Mouse (Mus musculus) frontal cortex, adult 2 months (tissue): ENCODE results near the gene Cldn18. TPM values are rescaled to one million over a fixed set of nuclear protein-coding genes. Genes with fewer than 3 reads are reported as not detected.
A peak's percentile ranks its signal among the peaks of the same experiment; 100 is the strongest.

Experiments used
- DNase-seq, 2 experiments: peaks; one replicate each; pipeline ENCODE4 v3.0.0; 2022; ENCODE audit warnings: low spot score in 1 of 2; ENCODE audit errors: extremely low spot score in 1 of 2
- polyA plus RNA-seq: library from polyadenylated mRNA; depleted of rRNA; stranded (reverse); fragments of >200 nt; gene quantifications from 2 replicates; pipeline ENCODE4 v1.2.3, GENCODE M21; 2012; rRNA removed

The Cldn18 gene
- not detected in 2 replicates for polyA plus RNA-seq

- no peak for DNase-seq
Measured at GRCm38 (mm10) chr9:99717134-99717533, at the start of gene Cldn18. Cldn18 (minus strand) TSS chr9:99717267.

GRCm38 (mm10) chr9:99763530-99763929 is 46.5 kb upstream of the Cldn18 start:
- DNase-seq: peak in 1 of 2 experiments; percentile 74

GRCm38 (mm10) chr9:99750272-99750671 is 33.2 kb upstream of the Cldn18 start:
- DNase-seq: no peak

GRCm38 (mm10) chr9:99748279-99748678 is 31.2 kb upstream of the Cldn18 start:
- no peak for DNase-seq

GRCm38 (mm10) chr9:99747731-99748130 is 30.7 kb upstream of the Cldn18 start:
- DNase-seq: no peak

- DNase-seq: peak; percentile 33 to 42
Measured at GRCm38 (mm10) chr9:99744548-99744947, 27.5 kb upstream of the Cldn18 start.

GRCm38 (mm10) chr9:99729943-99730646 is 13.0 kb upstream of the Cldn18 start:
- peak; percentile 35 to 88 for DNase-seq

- DNase-seq: no peak
Measured at GRCm38 (mm10) chr9:99727819-99728218, 10.8 kb upstream of the Cldn18 start.

GRCm38 (mm10) chr9:99725278-99725677 is 8.2 kb upstream of the Cldn18 start:
- no peak for DNase-seq

GRCm38 (mm10) chr9:99720011-99720410 is 2.9 kb upstream of the Cldn18 start:
- peak; percentile 47 to 69 for DNase-seq

- DNase-seq: no peak
Measured at GRCm38 (mm10) chr9:99710297-99710696, 6.8 kb downstream of the Cldn18 start.

GRCm38 (mm10) chr9:99709588-99710248 is 7.3 kb downstream of the Cldn18 start:
- DNase-seq: no peak

- DNase-seq: no peak
Measured at GRCm38 (mm10) chr9:99707425-99708126, 9.5 kb downstream of the Cldn18 start.

GRCm38 (mm10) chr9:99706264-99706663 is 10.8 kb downstream of the Cldn18 start:
- DNase-seq: no peak

- no peak for DNase-seq
Measured at GRCm38 (mm10) chr9:99703711-99704110, 13.4 kb downstream of the Cldn18 start.

GRCm38 (mm10) chr9:99702215-99702614 is 14.9 kb downstream of the Cldn18 start:
- DNase-seq: no peak

GRCm38 (mm10) chr9:99701187-99701586 is 15.9 kb downstream of the Cldn18 start:
- DNase-seq: no peak

- peak in 1 of 2 experiments; percentile 32 for DNase-seq
Measured at GRCm38 (mm10) chr9:99699752-99700389, 17.2 kb downstream of the Cldn18 start.

GRCm38 (mm10) chr9:99694961-99695360 is 22.1 kb downstream of the Cldn18 start:
- DNase-seq: no peak

- DNase-seq: no peak
Measured at GRCm38 (mm10) chr9:99690386-99690785, 26.7 kb downstream of the Cldn18 start.

- no peak for DNase-seq
Measured at GRCm38 (mm10) chr9:99689796-99690195, 27.3 kb downstream of the Cldn18 start.
